Mouse (Mus musculus) liver, adult 2 months (tissue): Measurements from ENCODE around the gene Slc44a2. TPM values are rescaled to one million over a fixed set of nuclear protein-coding genes. Genes with fewer than 3 reads are reported as not detected.
"Not testable (repeated sequence)": the region's sequence is repeated elsewhere in the genome, so short reads cannot be mapped to it uniquely, and the experiment has no call there.

Source experiments
- DNase-seq: peaks from one replicate; pipeline ENCODE4 v3.0.0-alpha.2; 2011; ENCODE audit warnings: low read depth, low spot score; ENCODE audit errors: extremely low read depth
- H3K27ac ChIP-seq: fragments of 200-500 bp; replicated peaks from 2 replicates; pipeline ENCODE4 v1.5.1; 2012; ENCODE audit warnings: low read depth, mild to moderate bottlenecking, control low read depth, inconsistent platforms, low read length; ENCODE audit not compliant: insufficient read depth
- H3K27me3 ChIP-seq: fragments of 200-500 bp; 2 replicates; pipeline ENCODE4 v1.6.1; 2012; ENCODE audit warnings: mild to moderate bottlenecking, moderate library complexity, low read length, inconsistent platforms; ENCODE audit not compliant: control insufficient read depth, insufficient read depth
- H3K36me3 ChIP-seq: fragments of 200-500 bp; 2 replicates; pipeline ENCODE4 v1.6.1; 2012; ENCODE audit warnings: low read length, inconsistent platforms; ENCODE audit not compliant: control insufficient read depth, insufficient read depth
- H3K4me1 ChIP-seq: fragments of 200-500 bp; 2 replicates; pipeline ENCODE4 v1.6.1; 2011; ENCODE audit warnings: low read length; ENCODE audit not compliant: control insufficient read depth, insufficient read depth
- H3K4me3 ChIP-seq: fragments of 200-500 bp; 2 replicates; pipeline ENCODE4 v1.5.1; 2011; ENCODE audit warnings: low read depth, mild to moderate bottlenecking, control low read depth, low read length, moderate library complexity; ENCODE audit not compliant: insufficient read depth
- H3K79me2 ChIP-seq: fragments of 200-500 bp; 2 replicates; pipeline ENCODE4 v1.6.1; 2012; ENCODE audit warnings: inconsistent platforms, mild to moderate bottlenecking, low read length, moderate library complexity; ENCODE audit not compliant: control insufficient read depth, insufficient read depth
- H3K9ac ChIP-seq: fragments of 200-500 bp; 2 replicates; pipeline ENCODE4 v1.6.1; 2012; ENCODE audit warnings: low read depth, mild to moderate bottlenecking, control low read depth, inconsistent platforms, low read length
- CTCF ChIP-seq: fragments of 200-500 bp; IDR thresholded peaks from 2 replicates; pipeline ENCODE4 v1.5.1; 2011; ENCODE audit warnings: low read depth, low read length, control low read depth
- POLR2A ChIP-seq: fragments of 200-500 bp; IDR thresholded peaks from 2 replicates; pipeline ENCODE4 v1.6.1; 2011; ENCODE audit warnings: low read length, control low read depth; ENCODE audit not compliant: insufficient read depth; ENCODE audit errors: extremely low read depth
- WGBS: fragments of 180-500 bp; shearing (Covaris S2); methylation state at CpG from one replicate; pipeline ENCODE4 v1.1.7; 2018; 5-methylcytosine and 5-hydroxymethylcytosine counted together
- polyA plus RNA-seq: library from polyadenylated mRNA; depleted of rRNA; stranded (reverse); fragments of >200 nt; gene quantifications from 2 replicates; pipeline ENCODE4 v1.2.3, GENCODE M21; 2012
- total RNA-seq: library from RNA; depleted of rRNA; stranded (reverse); fragments of >200 nt; gene quantifications from 2 replicates; pipeline ENCODE4 v1.2.3, GENCODE M21; 2014

The Slc44a2 gene
- total and polyA plus RNA-seq, 2 experiments = 3.8 to 5.8 TPM

DNA sequence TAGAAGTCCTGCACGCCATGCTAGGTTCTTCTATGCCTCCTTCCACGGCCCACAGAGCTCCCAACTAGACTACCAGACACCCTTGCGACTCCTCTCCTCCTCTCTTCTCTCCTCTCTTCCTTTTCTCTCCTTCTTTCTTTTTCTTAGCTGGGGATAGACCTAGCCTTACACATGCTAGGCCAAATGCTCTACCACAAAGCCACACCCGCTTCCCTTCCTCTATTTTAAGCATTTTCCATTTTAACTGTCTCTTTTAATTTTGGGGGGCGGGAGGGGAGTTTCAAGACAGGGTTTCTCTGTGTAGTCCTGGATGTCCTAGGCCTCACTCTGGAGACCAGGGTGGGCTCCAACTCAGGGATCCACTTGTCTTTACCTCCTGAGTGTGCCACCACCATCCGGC lies 1.7 kb upstream of the Slc44a2 start:
- Histone ChIP-seq H3K36me3 (no peaks in the 10 kb centered on the region), H3K4me1 (peaks cover 2% of the 10 kb centered on the region), H3K79me2 (no peaks in the 10 kb centered on the region), H3K9ac (no peak overlapping the region), H3K27ac (no peak overlapping the region), H3K4me3 (no peak overlapping the region), H3K27me3 (no peaks in the 10 kb centered on the region)
- no peak for DNase-seq
- TF ChIP-seq CTCF = no peak
- no peak for TF ChIP-seq POLR2A
- 92% methylated on average over 6 of the region's 6 CpGs for WGBS

GRCm38 (mm10) chr9:21319503-21319902 lies 995 bp upstream of the Slc44a2 start:
- 100% methylated on average over 4 of the region's 4 CpGs for WGBS
- H3K27me3 ChIP-seq = no peaks in the 10 kb centered on the region
- no peaks in the 10 kb centered on the region for H3K79me2 ChIP-seq
- TF ChIP-seq CTCF (no peak), POLR2A (no peak)
- H3K4me1 ChIP-seq = peaks cover 2% of the 10 kb centered on the region
- no peaks in the 10 kb centered on the region for H3K36me3 ChIP-seq
- no peak overlapping the region for H3K9ac ChIP-seq
- no peak for DNase-seq
- no peak overlapping the region for H3K4me3 ChIP-seq
- no peak overlapping the region for H3K27ac ChIP-seq

DNA sequence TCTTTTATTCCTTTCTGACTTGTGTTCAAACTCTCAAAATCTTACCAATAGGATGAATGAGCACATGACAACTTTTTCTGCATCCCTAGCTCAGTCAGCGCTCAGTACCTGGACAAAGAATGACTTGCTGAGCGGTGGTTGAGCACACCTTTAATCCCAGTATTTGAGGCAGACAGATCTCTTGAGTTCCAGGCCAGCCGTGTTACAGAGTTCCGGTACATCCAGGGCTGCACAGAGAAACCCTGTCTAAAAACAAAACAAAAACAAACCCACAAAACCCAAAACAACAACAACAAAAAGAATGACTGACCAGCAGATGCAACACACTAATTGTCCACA lies 249 bp upstream of the Slc44a2 start:
- no peak for DNase-seq
- H3K4me1 ChIP-seq = peaks cover 2% of the 10 kb centered on the region
- 27% methylated on average over 4 of the region's 4 CpGs for WGBS
- no peaks in the 10 kb centered on the region for H3K79me2 ChIP-seq
- TF ChIP-seq POLR2A (no peak), CTCF (no peak)
- H3K27me3 ChIP-seq = no peaks in the 10 kb centered on the region
- no peak overlapping the region for H3K9ac ChIP-seq
- H3K27ac ChIP-seq = no peak overlapping the region
- H3K36me3 ChIP-seq = no peaks in the 10 kb centered on the region
- H3K4me3 ChIP-seq = no peak overlapping the region

- peaks cover 2% of the 10 kb centered on the region for H3K4me1 ChIP-seq
- no peak for TF ChIP-seq POLR2A
- TF ChIP-seq CTCF = no peak
- peak overlapping the region; percentile 86 for H3K4me3 ChIP-seq
- DNase-seq = peak; percentile 16
- H3K27ac ChIP-seq = peak overlapping the region; percentile 4
- no peaks in the 10 kb centered on the region for H3K27me3 ChIP-seq
- no peaks in the 10 kb centered on the region for H3K79me2 ChIP-seq
- no peaks in the 10 kb centered on the region for H3K36me3 ChIP-seq
- H3K9ac ChIP-seq = peak overlapping the region; percentile 77
- 37% methylated on average over 6 of the region's 6 CpGs for WGBS
Measured at GRCm38 (mm10) chr9:21321513-21321835, 976 bp downstream of the Slc44a2 start.

- H3K27me3 ChIP-seq = no peaks in the 10 kb centered on the region
- H3K4me1 ChIP-seq = peaks cover 2% of the 10 kb centered on the region
- 79% methylated on average over 19 of the region's 19 CpGs for WGBS
- no peaks in the 10 kb centered on the region for H3K79me2 ChIP-seq
- no peak overlapping the region for H3K9ac ChIP-seq
- H3K4me3 ChIP-seq = no peak overlapping the region; the same call in 1 of the 2 replicates
- TF ChIP-seq CTCF (no peak), POLR2A (no peak)
- H3K27ac ChIP-seq = peak overlapping the region; percentile 4; the same call in 1 of the 2 replicates
- DNase-seq = no peak
- no peaks in the 10 kb centered on the region for H3K36me3 ChIP-seq
Measured at GRCm38 (mm10) chr9:21322211-21322916, 1.9 kb downstream of the Slc44a2 start.

DNA sequence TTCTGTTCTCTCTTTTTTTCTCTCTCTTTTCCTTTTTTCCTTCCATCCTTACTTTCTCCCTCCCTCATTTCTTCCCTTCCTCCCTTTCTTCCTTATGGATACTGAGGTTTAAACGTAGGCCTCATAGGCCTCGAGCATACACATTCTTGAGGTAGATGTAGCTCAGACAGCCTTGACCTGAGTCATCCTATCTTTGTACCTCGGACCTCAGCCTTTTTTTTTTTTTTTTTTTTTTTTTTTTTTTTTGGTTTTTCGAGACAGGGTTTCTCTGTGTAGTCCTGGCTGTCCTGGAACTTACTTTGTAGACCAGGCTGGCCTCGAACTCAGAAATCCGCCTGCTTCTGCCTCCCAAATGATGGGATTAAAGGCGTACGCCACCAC lies 2.4 kb downstream of the Slc44a2 start:
- 78% methylated on average over 8 of the region's 8 CpGs for WGBS
- H3K4me1 ChIP-seq = not testable (repeated sequence)

More for the DNA sequence above, 2.4 kb downstream of the Slc44a2 start:
- DNase-seq, H3K36me3 ChIP-seq, H3K27ac ChIP-seq, H3K79me2 ChIP-seq, H3K27me3 ChIP-seq, H3K9ac ChIP-seq, H3K4me3 ChIP-seq: not testable (repeated sequence)
